Mouse (Mus musculus): Measurements from ENCODE around the gene Muc5ac.
"Not testable (repeated sequence)": the region's sequence is repeated elsewhere in the genome, so short reads cannot be mapped to it uniquely, and the experiment has no call there.

The Muc5ac gene

DNA sequence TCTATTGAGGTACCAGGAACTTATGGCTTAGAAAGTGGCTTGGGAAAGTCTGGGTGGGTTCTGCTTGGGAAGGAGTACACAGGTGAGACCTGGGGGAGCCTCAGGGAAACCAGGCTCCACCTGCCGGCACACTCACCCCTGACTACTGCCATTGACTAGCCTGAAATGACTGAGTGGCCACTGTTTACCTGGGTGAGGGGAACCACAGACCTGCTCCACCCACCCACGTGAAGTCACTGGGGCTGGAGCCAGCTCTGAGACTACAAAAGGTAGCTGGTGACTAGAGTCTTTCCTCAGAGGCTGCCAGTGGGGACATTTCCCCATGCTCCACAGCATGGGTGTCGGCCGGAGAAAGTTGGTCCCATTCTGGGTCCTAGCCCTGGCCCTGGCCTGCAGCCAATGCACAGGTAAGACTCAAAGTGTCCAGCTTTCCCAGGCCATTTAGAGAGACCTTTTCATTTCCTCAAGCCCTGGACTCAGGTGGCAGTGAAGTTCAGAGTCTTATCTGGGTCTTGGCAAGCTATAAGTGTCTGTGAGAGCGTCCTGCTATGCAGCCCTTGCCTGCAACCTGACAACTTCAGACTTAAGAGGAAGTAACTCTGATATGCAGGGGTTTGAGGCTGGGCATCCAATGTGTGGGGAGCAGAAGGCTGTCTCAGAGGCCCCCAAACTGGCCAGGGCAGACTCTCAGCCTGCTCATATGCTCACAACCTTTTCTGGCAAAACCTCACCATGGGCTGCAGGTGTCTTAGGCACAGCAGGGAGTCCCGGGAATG lies at the start of gene Muc5ac:
Gene Muc5ac (plus strand): TSS at position 296 of the 776 bp plus-strand sequence.
- no peak for ATAC-seq (ENCODE audit: low TSS enrichment)

DNA sequence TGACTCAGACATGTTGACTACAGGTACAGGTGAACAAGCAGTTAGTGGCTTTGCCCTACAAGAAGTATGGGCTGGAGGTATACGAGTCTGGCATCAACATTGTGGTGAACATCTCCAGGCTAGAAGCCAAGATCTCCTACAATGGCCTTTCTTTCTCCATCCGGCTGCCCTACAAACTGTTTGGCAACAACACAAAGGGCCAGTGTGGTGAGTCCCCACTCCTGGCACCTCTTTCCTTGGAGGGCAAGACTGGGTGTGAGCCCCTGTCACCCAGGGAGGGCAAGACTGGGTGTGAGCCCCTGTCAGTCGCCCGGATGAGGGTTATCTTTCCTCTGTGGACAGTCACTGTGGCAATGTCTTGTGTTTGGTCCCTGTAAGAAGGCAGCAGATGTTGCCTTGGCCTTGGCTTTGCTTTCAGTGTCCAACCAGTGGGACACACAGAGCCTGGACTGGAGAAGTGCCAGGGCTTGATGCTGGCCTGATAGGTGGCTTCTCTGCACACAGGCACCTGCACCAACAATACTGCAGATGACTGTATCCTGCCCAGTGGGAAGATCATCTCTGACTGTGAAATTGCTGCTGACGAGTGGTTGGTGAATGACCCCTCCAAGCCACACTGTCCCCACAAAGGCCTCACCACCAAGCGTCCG lies 41.2 kb upstream of the Muc5ac start:
- ATAC-seq (ENCODE audit: low TSS enrichment): no peak

DNA sequence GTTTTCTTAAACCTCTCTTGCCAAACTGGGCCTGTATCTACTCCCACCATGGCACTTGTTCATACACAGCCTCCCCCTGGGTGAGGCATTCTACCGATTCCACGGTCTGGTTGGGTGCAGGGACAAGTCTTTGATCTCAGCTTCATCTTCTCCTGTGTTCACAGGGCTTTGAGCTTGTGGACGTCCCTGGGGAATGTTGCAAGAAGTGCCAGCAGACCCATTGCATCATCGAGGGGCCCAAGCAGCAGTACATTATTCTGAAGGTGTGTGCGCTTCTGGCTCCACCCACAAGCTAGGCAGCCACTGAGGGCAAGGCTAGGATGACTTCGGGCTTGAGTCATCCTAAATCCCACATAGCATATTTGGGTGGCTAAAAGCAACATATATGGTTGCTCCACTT lies 36.3 kb upstream of the Muc5ac start:
- ATAC-seq (ENCODE audit: low TSS enrichment): no peak

DNA sequence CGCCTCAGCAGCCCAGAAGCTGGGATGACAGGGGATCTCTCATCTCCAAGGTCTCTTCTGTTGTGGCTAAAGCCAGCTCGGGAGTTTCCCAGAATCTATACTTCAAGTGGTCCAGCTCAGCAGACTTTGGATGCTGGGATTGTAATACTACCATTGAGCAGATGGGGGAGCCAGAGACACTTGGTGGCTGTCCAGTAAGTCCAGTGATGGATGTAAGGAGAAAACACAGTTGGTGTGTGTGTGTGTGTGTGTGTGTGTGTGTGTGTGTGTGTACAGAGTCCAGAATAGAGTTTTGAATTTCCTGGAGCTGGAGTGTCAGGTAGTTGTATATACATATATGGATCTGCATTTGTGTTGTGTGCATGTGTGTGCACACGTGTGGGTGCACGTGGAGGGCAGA lies 32.9 kb upstream of the Muc5ac start:
- ATAC-seq (ENCODE audit: low TSS enrichment): peak; percentile 72; the same call in 1 of the 2 replicates

DNA sequence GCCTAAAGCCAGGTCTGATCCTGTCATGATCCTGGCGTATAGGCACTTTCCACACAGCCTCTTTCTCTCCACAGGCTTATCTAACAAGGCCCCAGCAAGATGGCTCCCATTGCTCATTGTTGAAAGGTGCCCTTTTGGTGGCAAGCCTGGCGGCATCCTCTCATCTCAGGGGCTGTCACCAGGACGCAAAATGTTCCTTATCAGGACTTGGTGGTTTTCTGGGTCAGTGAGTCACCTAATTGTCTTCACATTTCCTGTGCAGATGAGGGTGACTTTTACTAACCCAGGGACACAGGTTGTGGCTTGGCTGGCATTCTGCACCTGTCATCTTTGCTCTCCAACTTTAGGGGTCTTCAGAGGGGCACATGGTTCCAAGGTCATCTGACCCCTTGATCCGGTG lies 30.5 kb upstream of the Muc5ac start:
- ATAC-seq (ENCODE audit: low TSS enrichment): no peak

DNA sequence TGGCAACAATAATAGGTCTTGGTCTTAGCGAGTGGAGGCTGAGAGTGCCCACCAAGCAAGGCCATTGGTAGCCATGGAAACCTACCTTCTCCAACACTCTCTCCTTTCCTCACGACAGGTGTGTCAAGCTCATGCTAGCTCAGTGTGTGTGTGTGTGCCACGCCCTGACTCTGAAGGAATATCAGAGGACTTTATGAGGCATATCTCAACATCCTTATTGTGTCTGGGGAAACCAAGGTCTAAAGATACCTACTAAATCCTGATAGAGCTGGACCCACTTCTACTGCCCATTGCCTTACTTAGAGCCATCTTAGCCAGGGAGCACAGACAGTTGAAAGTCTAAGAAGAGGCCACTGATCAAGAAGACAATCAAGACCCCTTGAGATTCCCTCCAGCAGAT lies 18.3 kb upstream of the Muc5ac start:
- no peak for ATAC-seq (ENCODE audit: low TSS enrichment)

DNA sequence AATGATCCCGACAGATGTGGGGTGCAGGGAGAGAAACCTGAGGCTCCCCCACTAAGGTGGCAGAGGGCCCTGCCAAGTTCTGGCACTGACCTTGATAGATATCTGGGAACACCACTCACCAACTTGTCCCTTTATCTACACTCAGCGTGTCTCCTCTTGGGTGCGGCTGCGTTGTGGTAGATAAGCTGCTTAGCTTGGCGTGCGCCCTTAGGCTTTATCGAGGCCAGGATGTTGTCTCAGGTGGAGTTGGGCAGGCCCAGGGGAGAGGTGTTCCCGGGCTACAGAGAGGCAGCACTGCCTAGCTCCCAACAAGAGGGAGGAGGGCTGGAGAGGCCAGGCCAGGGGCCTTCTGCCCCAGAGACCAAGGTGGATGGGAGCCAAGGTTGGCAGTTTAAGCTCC lies 17.8 kb upstream of the Muc5ac start:
- no peak for ATAC-seq (ENCODE audit: low TSS enrichment)

DNA sequence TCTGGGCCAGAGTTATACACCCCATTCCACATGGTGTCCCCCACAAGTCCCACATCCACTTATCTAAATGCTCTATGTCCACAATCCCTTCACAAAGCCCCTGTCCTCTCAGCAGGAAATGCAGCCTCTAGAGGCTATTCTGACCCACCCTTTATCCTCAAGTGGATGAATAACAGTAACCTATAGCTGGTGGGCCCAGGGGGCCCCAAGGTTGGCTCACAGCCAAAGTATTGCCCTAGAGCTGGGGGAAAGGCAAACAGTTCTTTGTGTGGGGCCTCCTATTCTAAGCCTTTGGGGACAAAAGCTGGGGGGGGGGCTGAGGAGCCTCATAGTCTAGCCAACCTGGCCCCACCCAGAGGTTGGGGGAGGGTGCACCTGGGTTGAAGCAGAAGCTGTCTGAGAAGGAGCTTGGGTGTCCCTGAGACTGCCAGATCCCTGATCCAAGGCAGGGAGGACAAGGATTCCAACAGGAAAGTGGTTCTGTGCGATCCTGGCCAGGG lies 16.7 kb upstream of the Muc5ac start:
- ATAC-seq (ENCODE audit: low TSS enrichment): no peak

DNA sequence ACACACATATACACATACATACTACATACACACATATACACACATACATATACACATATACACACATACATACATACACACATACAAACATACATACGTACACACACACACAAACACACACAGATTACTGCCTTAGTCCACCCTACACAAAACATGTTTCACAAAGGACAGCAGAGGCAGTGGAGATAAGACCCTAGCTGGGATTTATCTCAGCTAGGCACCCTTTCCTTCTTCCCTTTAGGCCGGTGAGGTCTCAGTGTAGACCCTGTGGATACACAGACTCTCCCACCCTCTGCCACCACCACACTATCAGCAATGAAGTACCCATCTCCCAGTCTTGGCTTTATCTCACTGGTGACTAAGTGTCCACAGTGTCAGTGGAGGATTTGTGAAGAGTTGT lies 13.9 kb upstream of the Muc5ac start:
- no peak for ATAC-seq (ENCODE audit: low TSS enrichment)

DNA sequence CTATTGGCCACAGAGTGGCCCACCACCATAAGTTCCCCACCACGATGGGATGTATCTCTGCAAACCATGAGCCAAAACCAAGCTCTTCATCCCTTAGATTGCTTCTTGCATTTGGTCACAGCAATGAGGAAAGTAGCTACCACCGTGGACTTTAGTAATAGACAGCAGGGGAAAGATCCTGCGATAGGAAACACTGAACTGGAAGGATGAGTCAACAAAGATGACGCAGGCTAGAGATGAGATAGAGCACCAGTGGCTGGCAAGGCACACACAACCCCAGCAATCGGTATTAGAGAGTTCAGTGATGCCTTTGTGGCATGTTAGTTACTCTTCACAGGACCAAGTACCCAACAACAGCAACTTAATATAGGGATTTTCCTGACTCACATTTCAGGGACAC lies 12.6 kb upstream of the Muc5ac start:
- ATAC-seq (ENCODE audit: low TSS enrichment): no peak

DNA sequence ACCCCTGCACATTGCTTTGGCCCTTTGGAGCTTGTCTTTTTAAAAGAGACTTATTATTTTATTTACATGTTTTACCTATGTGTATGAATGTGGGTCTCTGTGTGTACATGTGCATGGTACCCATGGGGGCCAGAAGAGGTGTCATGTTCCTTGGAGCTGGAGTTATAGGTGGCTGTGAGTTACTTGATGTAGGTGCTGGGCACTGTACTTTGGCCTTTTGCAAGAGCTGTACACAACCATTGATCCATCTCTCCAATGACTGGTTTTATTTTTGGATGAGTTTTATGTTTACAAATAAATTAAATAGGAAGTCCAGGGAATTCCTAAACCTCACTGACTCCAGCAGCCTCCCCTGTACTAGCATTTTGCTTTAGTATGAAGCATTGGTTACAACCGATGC lies 5.5 kb downstream of the Muc5ac start:
- ATAC-seq (ENCODE audit: low TSS enrichment): no peak

DNA sequence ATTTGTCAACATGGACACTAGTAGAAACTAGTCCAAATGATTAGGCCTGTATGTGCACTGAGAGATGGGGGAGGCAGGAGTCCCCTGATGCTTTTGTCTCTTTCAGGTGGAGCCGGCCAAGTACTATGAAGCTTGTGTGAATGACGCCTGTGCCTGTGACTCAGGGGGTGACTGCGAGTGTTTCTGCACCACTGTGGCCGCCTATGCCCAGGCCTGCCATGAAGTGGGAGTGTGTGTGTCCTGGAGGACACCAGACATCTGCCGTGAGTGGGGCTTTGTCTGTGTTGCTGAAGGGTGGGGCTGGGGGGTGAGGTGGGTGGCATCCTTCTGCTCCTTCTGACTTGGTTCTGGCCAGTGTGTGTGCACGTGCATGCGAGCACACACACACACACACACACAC lies 14.4 kb downstream of the Muc5ac start:
- no peak for ATAC-seq (ENCODE audit: low TSS enrichment)

DNA sequence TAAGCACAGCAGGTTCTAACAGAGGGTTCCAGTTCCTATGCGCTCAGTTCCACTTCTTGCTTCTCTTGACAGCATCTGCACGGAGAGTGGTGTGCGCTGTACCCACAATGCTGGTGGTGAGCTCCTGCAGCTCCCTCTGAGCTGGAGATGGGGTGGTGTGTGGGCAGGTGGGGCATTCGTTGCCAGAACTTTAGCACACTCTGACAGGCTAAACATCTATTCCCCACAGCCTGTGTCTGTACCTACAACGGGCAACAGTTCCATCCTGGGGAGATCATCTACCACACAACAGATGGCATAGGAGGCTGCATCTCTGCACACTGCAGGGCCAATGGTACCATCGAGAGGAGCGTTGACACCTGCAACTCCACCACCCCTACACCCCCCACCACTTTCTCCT lies 16.6 kb downstream of the Muc5ac start:
- peak; percentile 99 for ATAC-seq (ENCODE audit: low TSS enrichment)

DNA sequence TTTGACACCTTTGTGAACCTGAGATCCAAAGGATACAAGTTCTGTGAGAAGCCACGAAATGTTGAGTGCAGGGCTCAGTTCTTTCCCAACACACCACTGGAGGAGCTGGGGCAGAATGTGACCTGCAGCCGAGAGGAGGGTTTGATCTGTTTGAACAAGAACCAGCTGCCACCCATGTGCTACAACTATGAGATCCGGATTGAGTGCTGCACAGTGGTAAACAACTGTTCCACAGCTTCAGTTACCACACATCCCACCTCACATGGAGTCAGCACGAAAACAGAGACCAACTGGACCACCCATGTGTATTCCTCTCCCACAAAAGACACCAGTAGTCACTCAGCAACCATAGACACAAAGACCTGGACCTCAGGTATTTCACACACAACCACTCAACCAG lies 19.1 kb downstream of the Muc5ac start:
- ATAC-seq (ENCODE audit: low TSS enrichment): not testable (repeated sequence)

DNA sequence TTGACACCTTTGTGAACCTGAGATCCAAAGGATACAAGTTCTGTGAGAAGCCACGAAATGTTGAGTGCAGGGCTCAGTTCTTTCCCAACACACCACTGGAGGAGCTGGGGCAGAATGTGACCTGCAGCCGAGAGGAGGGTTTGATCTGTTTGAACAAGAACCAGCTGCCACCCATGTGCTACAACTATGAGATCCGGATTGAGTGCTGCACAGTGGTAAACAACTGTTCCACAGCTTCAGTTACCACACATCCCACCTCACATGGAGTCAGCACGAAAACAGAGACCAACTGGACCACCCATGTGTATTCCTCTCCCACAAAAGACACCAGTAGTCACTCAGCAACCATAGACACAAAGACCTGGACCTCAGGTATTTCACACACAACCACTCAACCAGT lies 21.2 kb downstream of the Muc5ac start:
- ATAC-seq (ENCODE audit: low TSS enrichment): not testable (repeated sequence)

DNA sequence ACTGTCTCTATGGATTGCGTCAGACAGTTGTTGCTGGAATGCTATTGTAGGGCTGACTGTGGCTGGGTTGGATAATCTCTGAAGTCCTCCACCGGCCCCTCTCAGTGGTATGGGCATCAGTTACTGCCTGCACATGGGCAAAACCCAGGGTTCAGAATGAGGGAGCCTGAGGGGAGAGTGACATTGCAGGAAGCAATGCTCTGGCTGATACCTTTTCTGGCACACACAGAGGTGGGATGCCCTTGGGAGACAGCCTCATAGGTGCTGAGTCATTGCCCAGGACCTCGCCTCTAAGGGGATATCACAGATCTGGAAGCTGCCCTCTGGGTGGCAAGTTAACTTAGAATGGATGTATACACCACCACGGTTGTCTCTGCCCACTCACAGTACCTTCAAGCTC lies 24.5 kb downstream of the Muc5ac start:
- ATAC-seq (ENCODE audit: low TSS enrichment): no peak

DNA sequence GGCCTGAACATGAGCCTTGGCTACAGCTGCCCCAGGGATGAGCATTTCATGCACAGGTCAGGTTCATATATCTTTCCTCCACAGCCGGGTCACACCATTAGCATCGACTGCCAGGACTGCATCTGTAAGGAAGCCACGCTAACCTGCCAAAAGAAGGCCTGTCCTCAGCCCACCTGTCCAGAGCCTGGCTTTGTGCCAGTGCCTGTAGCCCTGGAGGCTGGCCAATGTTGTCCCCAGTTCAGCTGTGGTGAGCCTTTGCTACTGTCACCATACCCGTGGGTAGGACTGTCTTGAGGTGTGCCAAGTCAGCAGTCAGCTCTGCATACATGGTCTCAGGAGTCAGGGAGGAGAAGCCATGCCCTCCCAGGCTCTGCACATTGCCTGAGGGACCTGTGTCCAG lies 26.6 kb downstream of the Muc5ac start:
- no peak for ATAC-seq (ENCODE audit: low TSS enrichment)

DNA sequence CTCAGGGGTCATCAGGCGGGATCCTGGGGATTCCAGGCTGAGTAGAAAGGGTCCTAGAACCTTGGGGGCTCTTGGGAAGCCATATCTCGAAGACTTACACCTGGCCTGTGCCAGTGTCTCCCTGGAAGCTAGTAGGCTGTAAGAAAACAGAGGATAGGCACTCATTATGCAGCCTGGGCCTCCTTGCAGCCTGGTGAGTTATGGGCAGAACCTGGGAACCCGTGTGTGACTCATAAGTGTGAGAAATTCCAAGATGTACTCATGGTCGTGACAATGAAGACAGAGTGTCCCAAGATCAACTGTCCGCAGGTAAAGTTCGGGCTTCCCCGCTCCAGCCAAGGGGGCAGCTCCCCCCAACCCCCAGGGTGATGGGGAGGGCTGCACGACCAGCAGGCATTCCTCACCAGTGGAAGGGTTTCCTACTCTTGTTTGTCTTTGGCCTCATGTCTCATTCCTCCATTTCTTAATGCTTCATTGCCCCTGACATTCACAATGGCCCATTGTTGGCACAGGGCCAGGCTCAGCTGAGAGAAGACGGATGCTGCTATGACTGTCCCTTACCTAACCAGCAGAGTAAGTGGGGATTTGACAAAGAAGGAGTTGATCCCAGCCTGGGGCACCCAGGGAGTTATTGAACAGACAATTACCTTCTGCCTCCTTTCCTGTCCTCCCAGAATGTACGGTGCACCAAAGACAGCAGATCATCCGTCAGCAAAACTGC lies 28.7 kb downstream of the Muc5ac start:
- no peak for ATAC-seq (ENCODE audit: low TSS enrichment)

DNA sequence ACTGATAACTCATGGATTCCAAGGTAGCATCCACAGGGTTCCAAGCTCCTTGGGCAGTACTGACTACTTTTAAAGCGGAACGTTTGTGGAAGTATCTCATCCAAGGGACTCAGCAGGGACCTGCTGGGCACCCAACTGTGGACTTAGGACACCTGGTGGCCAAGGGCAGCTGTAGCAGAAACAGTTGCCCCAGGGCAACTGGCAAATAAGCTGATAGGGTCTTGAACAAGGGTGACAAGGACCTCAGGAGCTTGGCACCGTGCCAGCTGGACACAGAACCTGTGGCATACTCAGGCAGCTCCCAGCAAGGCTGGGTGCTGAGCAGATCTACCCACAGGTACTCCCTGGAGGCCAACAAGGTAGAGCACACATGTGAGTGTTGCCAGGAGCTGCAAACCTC lies 29.5 kb downstream of the Muc5ac start:
- no peak for ATAC-seq (ENCODE audit: low TSS enrichment)

DNA sequence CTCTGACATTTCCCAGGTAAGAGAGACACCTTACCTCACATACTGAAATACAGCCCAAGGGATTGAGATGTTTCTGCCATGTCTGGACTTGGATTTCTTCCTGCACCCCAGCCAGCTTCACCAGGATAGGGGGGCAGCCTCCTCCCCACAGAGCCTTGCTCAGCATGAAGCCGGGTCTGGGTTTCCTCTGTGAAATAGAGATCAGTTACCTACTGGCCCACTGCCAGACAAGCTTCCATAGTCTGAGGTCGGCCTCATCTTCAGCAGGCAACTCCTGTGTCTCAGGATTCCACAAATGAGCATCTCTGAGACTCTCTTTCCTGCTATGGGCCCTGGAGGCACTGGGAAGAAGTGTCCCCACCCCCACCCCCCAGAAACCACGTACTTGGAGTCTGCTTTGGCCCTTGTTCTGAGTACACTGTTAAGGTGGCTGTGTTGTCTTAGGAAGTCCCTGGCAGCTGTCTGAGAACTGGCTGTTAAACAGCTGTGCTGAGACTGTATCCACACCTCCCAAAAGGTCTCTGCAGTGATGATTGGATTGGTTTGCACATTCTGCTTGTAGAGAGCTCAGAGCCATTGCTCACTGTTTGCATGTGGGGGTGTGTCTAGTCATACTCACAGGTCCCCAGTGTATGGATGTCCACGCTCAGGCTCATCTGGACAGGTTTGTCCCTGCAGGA lies 34.0 kb downstream of the Muc5ac start:
- ATAC-seq (ENCODE audit: low TSS enrichment): peak; percentile 44; the same call in 1 of the 2 replicates

DNA sequence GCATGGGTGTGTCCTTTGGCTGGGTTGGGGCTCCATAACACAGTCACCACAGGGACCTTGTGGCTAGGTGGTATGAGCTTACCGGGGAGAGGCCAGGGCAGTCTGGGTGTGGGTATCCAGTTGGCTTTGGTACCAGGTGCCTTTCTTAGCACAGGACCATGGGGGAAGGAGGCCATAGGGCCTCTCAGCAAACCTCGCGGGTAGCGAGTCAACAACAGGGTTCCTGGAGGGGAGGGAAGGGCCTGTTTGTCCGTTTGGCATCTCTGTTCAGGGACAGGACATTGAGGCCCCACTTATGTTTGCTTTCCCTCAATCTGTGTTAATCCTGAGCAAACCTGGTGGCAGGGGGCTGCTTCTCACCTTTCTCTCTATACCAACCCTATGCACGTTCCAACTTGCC lies 34.9 kb downstream of the Muc5ac start:
- ATAC-seq (ENCODE audit: low TSS enrichment): no peak

DNA sequence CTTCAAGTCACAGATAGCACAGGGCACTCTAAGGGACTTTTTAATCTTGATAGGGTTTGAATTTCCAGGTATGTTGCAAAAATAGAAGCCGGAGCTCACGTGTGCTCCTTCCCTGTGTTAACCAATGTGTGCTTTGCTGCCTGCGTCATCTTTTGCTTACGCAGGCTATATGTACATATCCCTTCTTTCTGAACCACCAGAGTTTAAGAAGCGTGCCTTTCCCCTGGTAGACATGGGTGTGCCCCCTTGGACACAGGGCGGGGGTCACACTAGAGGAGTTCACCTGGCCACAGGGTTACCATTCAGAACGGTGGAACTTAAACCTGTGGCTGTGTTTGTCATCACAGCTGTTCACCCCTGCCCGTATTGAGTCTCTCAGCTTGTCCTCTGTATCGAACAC lies 35.6 kb downstream of the Muc5ac start:
- no peak for ATAC-seq (ENCODE audit: low TSS enrichment)

Data from frontal cortex, adult (tissue).